Mouse (Mus musculus): ENCODE measurements around the gene Cage1.
A peak's percentile ranks its signal among the peaks of the same experiment; 100 is the strongest.

Cage1 gene

GRCm38 (mm10) chr13:38010444-38010910 is 26.4 kb downstream of the Cage1 start:
- no peak for DNase-seq (ENCODE audit: low read depth, low spot score)

- DNase-seq (ENCODE audit: low read depth, low spot score), result no peak
Measured at GRCm38 (mm10) chr13:38009721-38010408, 27.0 kb downstream of the Cage1 start.

GRCm38 (mm10) chr13:38007972-38008371 is 28.9 kb downstream of the Cage1 start:
- no peak for DNase-seq (ENCODE audit: low read depth, low spot score)

GRCm38 (mm10) chr13:38002461-38002860 is 34.4 kb downstream of the Cage1 start:
- DNase-seq (ENCODE audit: low read depth, low spot score), result peak; percentile 24

- DNase-seq (ENCODE audit: low read depth, low spot score), result peak; percentile 14
Measured at GRCm38 (mm10) chr13:37999713-38000112, 37.2 kb downstream of the Cage1 start.

GRCm38 (mm10) chr13:37994405-37994749 is 42.5 kb downstream of the Cage1 start:
- no peak for DNase-seq (ENCODE audit: low read depth, low spot score)

- peak; percentile 97 for DNase-seq (ENCODE audit: low read depth, low spot score)
Measured at GRCm38 (mm10) chr13:37993704-37994404, 43.0 kb downstream of the Cage1 start, which contains the start of gene Ssr1. TSS of gene Ssr1 (minus strand) at chr13:37994217.

- DNase-seq (ENCODE audit: low read depth, low spot score), result no peak
Measured at GRCm38 (mm10) chr13:37993376-37993703, 43.5 kb downstream of the Cage1 start.

- no peak for DNase-seq (ENCODE audit: low read depth, low spot score)
Measured at GRCm38 (mm10) chr13:37992638-37993371, 44.1 kb downstream of the Cage1 start.

- no peak for DNase-seq (ENCODE audit: low read depth, low spot score)
Measured at GRCm38 (mm10) chr13:37989701-37990100, 47.2 kb downstream of the Cage1 start.

- no peak for DNase-seq (ENCODE audit: low read depth, low spot score)
Measured at GRCm38 (mm10) chr13:37986166-37986565, 50.7 kb downstream of the Cage1 start.

- no peak for DNase-seq (ENCODE audit: low read depth, low spot score)
Measured at GRCm38 (mm10) chr13:37981063-37981462, 55.8 kb downstream of the Cage1 start.

GRCm38 (mm10) chr13:37980346-37980745 is 56.5 kb downstream of the Cage1 start:
- DNase-seq (ENCODE audit: low read depth, low spot score), result no peak

- no peak for DNase-seq (ENCODE audit: low read depth, low spot score)
Measured at GRCm38 (mm10) chr13:37979506-37979905, 57.4 kb downstream of the Cage1 start.

- no peak for DNase-seq (ENCODE audit: low read depth, low spot score)
Measured at GRCm38 (mm10) chr13:37974731-37975130, 62.1 kb downstream of the Cage1 start.

- no peak for DNase-seq (ENCODE audit: low read depth, low spot score)
Measured at GRCm38 (mm10) chr13:37974036-37974435, 62.8 kb downstream of the Cage1 start.

GRCm38 (mm10) chr13:37970887-37971530 is 65.9 kb downstream of the Cage1 start:
- DNase-seq (ENCODE audit: low read depth, low spot score), result peak; percentile 63

GRCm38 (mm10) chr13:37969988-37970387 is 66.9 kb downstream of the Cage1 start:
- no peak for DNase-seq (ENCODE audit: low read depth, low spot score)

- peak; percentile 87 for DNase-seq (ENCODE audit: low read depth, low spot score)
Measured at GRCm38 (mm10) chr13:37969337-37969736, 67.5 kb downstream of the Cage1 start.

- peak; percentile 34 for DNase-seq (ENCODE audit: low read depth, low spot score)
Measured at GRCm38 (mm10) chr13:37967565-37967964, 69.3 kb downstream of the Cage1 start.

GRCm38 (mm10) chr13:37967052-37967437 is 69.8 kb downstream of the Cage1 start:
- peak; percentile 60 for DNase-seq (ENCODE audit: low read depth, low spot score)
